Mouse (Mus musculus) layer of hippocampus, adult 18-20 months (tissue): ENCODE results near the gene Auts2. TPM values are rescaled to one million over a fixed set of nuclear protein-coding genes. Genes with fewer than 3 reads are reported as not detected.
A peak's percentile ranks its signal among the peaks of the same experiment; 100 is the strongest.

ENCODE experiments used
- DNase-seq, 2 experiments: peaks; one replicate each; pipeline ENCODE4 v3.0.0; 2022; ENCODE audit warnings: low spot score in 2 of 2
- total RNA-seq, 2 experiments: library from RNA; stranded (reverse); gene quantifications; 2 replicates each; pipeline ENCODE4 v1.2.3; 2021

Auts2 gene
- total RNA-seq, 2 experiments from 2014 or later: 142 to 145 TPM

GRCm38 (mm10) chr5:132195048-132195533, 348.1 kb downstream of the Auts2 start:
- DNase-seq: no peak

GRCm38 (mm10) chr5:132190190-132190589, 353.0 kb downstream of the Auts2 start:
- no peak for DNase-seq

GRCm38 (mm10) chr5:132186659-132187058, 356.5 kb downstream of the Auts2 start:
- DNase-seq: no peak

GRCm38 (mm10) chr5:132186221-132186620, 356.9 kb downstream of the Auts2 start:
- DNase-seq: no peak

GRCm38 (mm10) chr5:132184395-132185095, 358.6 kb downstream of the Auts2 start:
- no peak for DNase-seq

GRCm38 (mm10) chr5:132182077-132182476, 361.1 kb downstream of the Auts2 start:
- DNase-seq: no peak

- peak; percentile 74 to 91 for DNase-seq
These were observed 373.1 kb downstream of the Auts2 start for GRCm38 (mm10) chr5:132170010-132170409.

GRCm38 (mm10) chr5:132168805-132169204, 374.3 kb downstream of the Auts2 start:
- DNase-seq: no peak

- no peak for DNase-seq
These were observed 374.9 kb downstream of the Auts2 start for GRCm38 (mm10) chr5:132168224-132168623.

GRCm38 (mm10) chr5:132166559-132166958, 376.6 kb downstream of the Auts2 start:
- no peak for DNase-seq

GRCm38 (mm10) chr5:132163960-132164359, 379.2 kb downstream of the Auts2 start:
- no peak for DNase-seq

- no peak for DNase-seq
These were observed 381.0 kb downstream of the Auts2 start for GRCm38 (mm10) chr5:132162206-132162533.

- DNase-seq: peak; percentile 44 to 63
These were observed 381.6 kb downstream of the Auts2 start for GRCm38 (mm10) chr5:132161338-132162205.

GRCm38 (mm10) chr5:132144181-132144580, 399.0 kb downstream of the Auts2 start:
- no peak for DNase-seq

- no peak for DNase-seq
These were observed 402.3 kb downstream of the Auts2 start for GRCm38 (mm10) chr5:132140816-132141215.

GRCm38 (mm10) chr5:132135941-132136663, 407.0 kb downstream of the Auts2 start:
- peak in 1 of 2 experiments; percentile 59 for DNase-seq

GRCm38 (mm10) chr5:132131948-132132347, 411.2 kb downstream of the Auts2 start:
- DNase-seq: no peak

- DNase-seq: no peak
These were observed 412.6 kb downstream of the Auts2 start for GRCm38 (mm10) chr5:132130577-132130976.

GRCm38 (mm10) chr5:132126626-132127025, 416.5 kb downstream of the Auts2 start:
- DNase-seq: no peak

- peak in 1 of 2 experiments; percentile 54 for DNase-seq
These were observed 427.5 kb downstream of the Auts2 start for GRCm38 (mm10) chr5:132115631-132116030.

GRCm38 (mm10) chr5:132114561-132115301, 428.4 kb downstream of the Auts2 start:
- no peak for DNase-seq
